Mouse (Mus musculus) kidney, adult 2 months (tissue): ENCODE results near the gene Il10ra.

ENCODE experiments used
- CTCF ChIP-seq: fragments of 200-500 bp; conservative IDR thresholded peaks from 2 replicates; pipeline ENCODE4 v1.5.1; 2011; ENCODE audit warnings: low read depth, mild to moderate bottlenecking, control low read depth, low read length, moderate library complexity, mixed read lengths; ENCODE audit not compliant: insufficient read depth, insufficient read length
- POLR2A ChIP-seq: fragments of 200-500 bp; IDR thresholded peaks from one replicate; pipeline ENCODE4 v1.6.1; 2011; ENCODE audit warnings: low read depth, low read length, control low read depth

- TF ChIP-seq POLR2A, result no peak
- no peak for TF ChIP-seq CTCF
Measured at GRCm38 (mm10) chr9:45251990-45252389, 17.0 kb downstream of the Il10ra start.
